Mouse (Mus musculus) neural tube, embryonic 10.5 days (tissue): ENCODE measurements at regions not wholly inside any gene's neighbourhood (a gene's known extent, or its start where the extent isn't known, plus 50 kb on each side); places are given as distances from the start of the nearest gene placed in this dataset.

Experiments
- DNase-seq: peaks from one replicate; pipeline ENCODE4 v3.0.0-alpha.2; 2017; ENCODE audit warnings: low spot score; ENCODE audit errors: extremely low spot score

DNA sequence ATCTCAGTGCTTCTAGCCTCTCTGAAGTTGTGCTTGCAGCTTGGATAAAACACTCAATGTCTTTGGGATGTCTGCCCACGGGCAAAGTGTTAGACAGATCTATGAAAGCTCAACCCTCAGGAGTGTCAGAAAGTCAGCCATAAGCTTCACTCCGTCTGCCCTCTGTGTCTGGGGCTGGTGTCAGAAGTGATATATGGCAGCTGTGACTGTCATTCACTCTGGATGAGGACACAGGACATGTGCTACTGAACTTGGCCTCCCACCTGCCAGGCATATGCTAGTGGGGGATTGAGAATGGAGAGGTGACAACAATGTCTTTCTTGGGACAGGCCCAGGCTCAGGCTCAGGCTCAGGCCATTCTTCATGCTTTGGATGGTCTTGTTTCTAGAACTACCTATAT lies 366.7 kb downstream of the Eipr1 start:
- DNase-seq: no peak

DNA sequence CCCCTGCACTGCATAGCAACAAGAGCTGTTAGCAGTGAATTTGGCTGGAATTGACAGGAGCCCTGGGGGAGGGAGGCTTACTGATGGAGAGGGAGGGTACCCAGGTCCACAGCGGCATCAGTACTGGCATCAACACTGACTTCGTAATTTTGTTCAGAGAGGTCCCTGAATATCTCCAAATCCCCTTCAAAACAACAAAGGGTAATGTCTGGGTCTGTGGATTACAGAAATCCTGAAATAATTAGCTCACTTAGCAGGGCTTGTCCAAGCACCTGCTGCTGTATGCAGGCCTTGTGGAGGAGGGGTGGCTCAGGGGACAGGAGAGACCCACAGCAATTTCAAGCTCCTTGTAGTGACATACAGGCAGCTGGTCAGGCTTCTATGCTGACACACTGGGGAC lies 369.6 kb downstream of the Eipr1 start:
- no peak for DNase-seq

DNA sequence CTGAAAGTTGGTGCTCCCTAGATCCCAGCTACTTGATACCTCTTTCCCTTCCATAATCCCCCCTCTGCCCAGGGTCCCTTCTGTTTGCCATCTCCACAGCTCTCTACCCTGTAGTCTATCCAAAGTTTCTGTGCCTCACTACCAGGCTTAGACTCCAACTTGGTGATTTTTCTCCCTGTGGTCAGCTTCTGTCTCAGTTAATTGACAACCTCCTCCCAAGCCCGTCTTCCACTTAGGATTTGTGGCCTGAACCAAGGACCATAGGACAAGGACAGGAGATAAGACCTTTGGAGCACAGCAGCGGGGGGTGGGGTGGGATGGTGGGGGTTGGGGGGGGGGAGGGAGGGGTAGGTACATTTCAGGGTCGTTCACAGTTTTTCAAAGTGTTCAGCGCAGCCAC lies 371.3 kb downstream of the Eipr1 start:
- no peak for DNase-seq

DNA sequence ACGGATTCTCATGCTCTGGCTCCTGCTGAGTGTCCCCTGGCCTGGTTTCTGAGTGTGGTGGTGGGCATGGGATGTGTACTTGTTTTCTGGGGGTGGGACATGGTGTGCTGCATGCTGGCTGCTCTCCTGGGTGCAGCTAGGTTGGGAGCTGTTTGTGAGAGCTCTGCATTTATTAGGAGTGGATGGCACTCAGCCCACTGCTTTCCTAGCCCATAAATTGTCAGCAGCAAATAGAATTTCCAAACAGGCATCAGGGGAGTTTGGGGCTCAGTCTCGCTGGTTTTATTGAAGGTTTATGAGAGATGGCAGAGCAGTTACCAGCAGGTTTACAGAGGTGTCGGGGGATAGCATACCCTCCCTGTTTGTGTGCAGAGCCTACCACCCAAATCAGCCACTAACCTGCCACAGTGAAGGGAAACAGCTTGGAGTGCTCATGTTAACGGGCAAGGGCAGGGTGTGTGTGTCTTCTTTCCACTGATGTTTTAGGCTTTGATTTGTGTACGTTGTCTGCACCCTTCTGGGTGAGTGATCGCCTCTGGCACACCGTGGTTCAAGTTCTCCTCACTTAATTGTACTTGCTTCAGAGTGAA lies 372.6 kb downstream of the Eipr1 start:
- no peak for DNase-seq

DNA sequence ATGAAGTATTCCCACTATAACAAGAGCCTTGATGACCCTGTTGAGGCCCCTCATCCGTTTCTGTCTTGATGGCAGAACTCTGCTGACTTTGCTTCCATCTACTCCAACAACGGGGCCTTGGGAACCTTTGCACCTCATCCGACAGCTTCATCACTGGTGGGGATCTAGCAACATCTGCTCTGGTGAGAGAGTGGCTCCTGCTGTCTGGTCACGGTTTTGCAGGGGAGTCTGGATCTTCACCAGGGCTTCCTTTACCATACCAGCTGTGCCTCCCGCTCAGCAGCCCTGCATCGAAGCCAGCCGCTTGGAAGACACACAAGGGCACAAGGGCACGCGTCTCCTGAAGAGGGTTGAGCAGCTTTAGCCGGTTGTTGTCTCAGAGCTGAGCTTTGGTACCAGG lies 377.2 kb downstream of the Eipr1 start:
- DNase-seq: peak; percentile 44

DNA sequence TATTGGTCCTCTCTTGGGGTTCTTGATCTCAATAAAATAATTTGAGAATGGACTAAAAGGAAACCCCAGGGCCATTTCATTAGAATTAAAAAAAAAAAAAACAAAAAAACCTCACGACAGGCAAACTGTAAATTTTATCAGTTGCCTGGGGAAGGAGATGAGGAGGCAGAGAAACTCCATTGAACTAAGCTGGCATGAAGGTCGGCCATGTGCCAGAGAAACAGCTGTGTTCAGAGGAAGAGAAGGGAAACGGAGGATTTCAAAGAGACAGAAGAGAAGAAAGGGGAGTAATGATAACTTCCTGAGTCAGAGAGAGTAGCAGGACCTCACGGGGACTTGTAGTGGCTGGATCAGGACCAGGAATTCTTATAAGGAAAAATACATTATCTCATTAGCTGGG lies 377.7 kb downstream of the Eipr1 start:
- no peak for DNase-seq

DNA sequence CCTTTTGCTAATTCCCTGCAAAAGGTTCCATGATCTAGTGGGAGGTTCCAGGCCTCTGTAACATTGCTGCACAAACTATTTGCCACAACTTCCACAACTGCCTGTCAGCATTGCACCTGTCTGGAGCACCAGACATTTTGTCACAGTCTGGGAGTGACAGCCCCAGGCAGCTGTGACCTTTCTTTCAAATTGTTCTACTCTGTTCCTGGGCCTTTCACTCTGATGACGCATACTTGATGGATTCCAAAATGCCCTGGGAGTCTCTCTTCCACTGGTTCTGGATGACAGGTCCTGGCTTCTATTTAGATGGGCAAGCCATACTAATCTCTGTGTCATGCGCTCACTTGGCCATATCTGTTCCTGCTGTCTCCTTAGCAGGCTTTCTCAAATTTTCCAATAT lies 382.7 kb downstream of the Eipr1 start:
- no peak for DNase-seq

DNA sequence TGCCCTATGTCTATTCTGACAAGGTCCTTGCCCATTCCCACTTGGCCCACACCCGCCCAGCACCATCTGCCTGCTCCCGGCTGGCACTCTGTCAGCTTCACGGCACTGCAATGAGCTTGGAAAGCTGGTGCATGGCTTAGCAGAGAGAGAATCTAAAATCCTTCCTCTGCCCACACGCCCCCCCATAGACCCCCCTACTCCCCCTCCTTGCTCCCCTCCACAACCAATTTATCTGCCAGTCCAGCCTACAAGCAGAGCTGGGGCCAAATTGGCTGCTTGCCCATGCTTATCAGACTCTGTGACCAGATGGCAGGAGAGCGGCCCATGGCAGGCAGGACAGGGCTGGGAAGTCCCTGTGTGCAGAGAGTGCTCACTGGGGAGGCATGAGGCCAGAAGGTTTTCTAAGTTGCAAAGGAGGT lies 385.3 kb downstream of the Eipr1 start:
- no peak for DNase-seq

DNA sequence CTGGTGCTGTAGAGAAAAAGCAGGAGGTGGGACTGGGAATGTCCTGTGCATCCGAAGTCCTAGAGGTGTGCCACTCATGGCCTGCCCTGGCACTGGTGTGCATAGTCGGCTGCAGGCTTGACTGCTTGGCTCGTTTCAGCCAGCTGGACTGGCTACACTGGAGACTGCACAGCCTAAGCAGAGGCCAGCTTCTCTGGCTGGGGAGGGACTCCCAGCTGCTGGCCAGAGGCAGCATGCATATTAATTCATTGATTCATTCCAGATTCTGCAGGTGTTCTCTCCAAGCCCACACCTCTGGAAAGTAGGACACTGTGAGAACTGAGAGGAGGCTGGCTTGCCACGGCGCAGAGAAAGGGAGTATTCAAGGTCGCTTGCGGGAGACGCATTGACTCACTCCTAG lies 385.9 kb downstream of the Eipr1 start:
- no peak for DNase-seq

DNA sequence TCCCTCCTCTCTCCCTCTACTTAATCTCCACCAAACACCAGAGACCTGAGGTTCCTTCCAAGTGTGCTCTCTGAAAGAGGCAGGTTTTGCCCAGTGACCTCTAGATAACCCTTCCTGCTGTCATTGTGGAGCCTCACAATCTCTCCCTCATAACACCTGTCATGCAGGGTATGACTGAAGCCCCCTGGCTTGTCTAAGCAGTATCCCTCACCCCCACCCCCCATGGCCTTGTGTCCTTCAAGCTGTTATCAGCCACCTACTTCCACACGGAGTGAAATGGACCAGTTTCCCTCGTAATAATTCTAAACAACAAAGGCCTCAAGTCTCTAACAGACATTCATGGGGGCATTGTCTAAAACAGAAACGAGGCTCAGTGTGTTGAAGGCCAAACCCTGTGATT lies 387.6 kb upstream of the Myt1l start:
- DNase-seq: no peak

DNA sequence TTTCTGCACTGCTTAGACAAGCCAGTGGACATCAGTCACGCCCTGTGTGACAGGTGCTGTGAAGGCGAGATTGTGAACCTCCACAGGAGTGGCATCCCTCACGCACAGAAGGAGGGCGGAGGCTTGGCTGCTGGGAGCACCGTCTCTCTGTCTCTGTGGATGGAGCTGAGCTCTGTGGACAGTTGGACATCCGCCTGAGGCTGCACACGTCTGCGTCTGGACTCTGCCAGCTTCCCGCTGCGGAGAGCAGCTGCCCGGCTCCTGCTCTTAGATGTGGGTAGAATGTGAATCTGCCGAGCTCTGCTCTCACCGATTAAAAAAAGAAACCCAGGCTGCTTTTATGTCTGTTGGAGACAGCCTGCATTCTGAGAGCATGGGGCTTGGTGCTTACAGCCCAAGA lies 387.1 kb upstream of the Myt1l start:
- no peak for DNase-seq

DNA sequence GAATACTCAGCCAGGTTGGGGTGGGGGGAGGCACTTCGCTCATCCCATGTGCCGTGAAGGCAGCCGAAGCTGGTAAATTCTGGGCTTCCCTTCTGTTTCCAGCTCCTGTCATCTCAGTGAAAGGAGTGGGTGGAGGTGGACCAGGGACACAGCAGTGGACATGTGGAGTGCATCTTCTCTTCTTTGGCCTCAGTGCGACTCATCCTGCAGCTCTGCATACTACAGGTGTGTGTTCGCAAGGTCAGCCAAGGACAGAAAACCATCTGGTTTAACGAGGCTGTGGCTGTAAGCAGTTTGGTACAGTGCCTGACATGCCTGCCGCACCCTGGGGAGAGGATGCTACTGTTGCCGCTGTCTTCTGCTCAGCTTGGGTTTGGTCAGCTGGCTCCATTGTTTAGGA lies 386.3 kb upstream of the Myt1l start:
- DNase-seq: no peak

DNA sequence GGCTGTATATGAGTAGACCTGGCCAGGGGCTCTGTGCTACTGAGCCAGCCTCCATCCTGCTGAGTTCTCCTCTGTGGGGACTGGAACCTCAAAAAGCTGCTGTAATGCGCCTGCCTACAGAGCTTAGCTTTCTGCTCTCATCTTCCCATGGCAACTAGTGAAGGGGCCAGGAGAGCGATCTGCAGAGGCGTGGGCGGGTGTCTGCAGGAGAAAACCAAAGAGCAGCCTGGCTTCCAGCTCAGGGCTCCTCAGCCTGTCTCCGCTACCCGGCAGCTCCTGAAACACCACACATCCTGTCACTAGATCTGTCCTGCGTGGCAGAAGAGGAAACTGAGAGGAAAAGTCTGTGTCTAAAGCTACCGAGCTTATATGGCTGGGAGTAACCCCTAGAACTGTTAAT lies 384.9 kb upstream of the Myt1l start:
- no peak for DNase-seq

DNA sequence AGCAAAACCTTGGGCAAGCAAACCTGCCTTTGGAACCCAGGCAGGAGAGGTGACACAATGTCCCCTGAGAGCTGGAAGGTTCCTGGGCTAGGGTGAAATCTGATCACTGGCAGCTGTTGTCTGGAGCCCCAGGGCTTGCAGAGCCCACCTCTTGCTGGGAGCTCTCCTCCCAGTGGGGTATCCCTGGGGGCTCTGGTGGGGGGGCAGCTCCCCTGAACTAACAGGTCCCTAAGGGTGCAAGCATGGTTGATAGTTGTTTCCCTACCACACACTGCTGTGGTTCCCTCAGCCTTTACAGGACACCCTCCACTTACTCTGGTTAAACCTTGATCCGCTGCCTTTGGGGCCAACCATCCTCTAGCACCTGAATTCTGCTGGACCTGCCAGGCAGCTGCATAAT lies 367.3 kb upstream of the Myt1l start:
- DNase-seq: no peak

DNA sequence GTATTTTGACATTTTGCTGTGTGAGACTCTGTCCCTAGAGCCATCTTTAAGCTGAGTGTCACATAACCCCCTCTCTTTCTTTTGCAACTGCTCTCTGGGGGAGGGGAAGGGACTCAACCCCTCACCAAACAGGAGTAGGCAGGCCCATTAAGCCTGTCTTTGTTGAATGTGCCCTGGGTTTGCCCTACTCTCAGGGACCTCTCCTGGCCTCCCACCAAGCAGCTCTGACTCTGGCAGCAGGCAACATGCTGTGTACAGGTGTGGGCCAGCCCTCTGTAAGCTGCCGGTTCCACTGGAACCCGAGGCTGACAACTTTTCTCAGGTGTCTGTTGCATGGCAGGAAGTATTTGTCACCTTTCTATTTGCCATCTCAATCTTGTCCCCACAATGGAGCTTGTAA lies 366.6 kb upstream of the Myt1l start:
- no peak for DNase-seq

DNA sequence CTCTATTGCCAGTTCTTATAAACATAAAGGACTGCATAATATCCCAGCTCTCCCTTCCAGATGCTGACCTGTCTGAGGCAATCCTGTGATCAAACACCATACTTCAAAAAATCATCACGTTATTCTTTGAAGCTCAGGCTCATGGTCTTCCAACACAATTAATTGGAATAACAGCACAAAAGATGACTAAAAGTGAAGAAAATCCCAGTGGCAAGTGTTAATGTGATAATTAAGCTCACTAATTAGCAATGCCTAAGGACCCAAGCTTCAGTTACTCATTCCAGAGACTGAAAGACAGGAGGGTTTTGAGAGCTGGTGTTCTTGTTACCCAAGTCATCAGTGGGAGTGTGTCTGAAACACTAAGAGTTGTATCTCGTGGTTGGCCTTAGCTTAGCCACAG lies 363.5 kb upstream of the Myt1l start:
- DNase-seq: no peak

DNA sequence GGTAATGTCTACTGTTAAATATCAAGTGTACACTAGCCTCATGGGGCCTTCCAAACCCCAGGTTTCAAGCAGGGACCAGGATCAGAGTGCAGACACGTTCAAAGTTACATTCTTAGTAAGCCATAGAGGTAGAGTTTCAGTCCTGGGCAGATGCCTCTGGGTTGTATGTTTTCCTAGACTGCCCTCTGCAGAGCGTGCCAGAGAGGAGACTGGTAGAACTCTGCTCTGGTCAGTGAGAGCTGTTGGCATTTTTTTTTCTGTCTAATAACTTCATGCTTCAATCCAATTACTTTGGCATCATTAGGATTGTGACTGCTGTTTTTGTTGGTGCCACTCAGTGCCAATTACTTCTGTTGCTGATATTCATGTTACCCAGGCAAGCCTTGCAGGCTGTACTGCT lies 361.9 kb upstream of the Myt1l start:
- DNase-seq: no peak

DNA sequence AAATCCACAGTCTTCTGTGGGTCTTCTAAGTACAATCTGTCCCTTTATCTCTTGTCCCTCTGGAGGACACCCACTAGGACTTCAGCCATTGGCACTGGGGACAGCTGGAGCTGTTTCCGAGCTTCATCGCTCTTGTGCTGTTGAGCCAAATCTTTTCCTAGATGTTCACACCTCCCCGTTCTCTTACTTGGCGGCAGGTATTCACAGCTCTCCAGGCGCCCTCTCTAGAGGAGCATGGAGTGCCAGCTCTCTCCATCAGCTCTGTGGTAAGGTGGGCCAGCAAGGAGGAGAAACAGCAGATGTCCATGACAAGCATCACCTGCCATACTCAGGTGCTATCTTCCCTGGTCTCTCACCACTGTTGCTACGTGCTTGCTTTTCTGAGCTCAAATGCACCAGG lies 360.3 kb upstream of the Myt1l start:
- DNase-seq: no peak

DNA sequence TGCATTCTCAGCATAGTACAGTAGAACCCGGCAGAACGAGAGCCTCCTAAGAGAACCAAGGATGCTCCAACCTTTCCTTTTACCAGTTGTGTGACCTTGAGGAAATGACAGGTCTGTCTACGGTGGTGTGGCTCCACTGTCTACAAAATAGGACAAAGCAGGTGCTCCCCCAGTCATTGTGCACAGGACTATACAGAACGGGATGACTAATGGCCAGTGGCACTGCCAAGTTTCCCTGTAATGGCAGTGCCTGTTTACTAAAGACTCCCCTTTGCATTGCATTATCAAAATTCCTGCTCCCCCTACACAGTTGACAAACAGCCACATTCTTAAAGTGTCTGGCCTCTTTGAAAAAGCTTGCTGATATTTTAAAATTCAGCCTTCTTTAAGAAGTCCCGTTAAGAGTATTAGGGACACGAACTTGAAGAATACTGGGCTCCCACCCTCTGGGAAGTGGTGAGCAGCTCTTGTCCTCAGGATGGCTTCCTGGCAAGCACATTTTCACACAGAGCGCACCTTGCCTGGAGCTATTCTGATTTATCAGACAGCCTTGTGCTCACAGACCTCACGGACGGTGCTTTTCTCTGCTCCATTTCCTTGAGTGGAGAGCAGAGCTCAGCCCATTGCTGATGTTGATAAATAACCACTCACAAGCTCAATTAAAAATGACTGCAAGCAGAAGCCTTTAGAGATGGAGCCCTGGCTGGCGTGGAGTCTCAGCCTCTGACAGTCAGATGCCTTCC lies 352.3 kb upstream of the Myt1l start:
- DNase-seq: no peak

DNA sequence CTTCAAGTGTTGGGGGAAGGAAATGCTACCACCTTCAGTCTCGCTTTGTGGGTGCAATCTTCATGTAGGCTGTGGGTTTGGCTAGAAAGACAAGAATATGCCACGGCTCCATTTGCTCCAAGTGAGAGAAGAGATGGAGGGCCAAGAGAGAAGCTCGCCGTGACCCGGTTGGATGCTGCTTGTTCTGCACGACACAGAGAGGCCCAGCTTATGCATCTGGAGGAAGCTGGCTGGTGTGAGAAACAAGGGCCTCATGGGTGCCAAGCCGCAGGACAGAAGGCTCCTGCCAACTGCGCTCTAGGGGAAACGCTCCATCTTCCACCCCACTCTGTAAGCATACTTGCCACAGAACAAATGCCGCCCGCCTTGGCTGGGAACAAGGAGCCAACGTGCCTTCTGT lies 351.0 kb upstream of the Myt1l start:
- no peak for DNase-seq

DNA sequence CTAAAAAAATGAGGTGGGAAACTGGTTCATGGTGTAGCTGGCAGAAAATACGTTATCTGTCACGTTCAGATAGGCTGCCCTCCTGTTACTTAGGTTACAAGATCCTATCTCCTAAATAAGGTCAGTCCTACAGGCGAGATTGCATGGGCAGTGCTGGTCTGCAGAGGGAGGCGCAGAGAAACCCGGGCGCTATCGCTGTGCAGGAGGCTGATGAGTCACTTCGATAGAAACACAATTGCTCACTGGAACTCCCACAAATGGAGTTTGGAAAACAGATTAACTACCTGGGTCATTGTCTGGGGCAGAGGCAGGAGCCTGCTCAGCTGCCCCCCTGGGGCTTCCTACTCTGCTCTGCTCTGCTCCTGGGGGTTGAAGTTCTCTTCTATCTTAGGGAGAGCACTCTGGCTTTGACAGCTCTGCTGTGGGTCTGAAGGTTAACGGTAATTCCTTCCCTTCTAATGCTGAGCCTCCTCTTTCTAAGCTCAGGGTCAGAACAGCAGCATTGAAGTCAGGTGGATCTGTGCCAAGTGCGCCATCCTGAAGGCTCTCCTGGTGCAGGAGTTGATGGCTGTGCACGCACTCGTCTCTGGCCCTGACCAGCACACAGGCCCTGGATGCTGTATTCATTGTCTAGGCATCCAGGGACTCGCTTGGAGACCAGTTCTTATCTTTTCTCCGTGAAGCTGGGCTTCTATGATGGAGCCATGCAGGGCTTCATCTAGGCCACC lies 349.9 kb upstream of the Myt1l start:
- DNase-seq: no peak

DNA sequence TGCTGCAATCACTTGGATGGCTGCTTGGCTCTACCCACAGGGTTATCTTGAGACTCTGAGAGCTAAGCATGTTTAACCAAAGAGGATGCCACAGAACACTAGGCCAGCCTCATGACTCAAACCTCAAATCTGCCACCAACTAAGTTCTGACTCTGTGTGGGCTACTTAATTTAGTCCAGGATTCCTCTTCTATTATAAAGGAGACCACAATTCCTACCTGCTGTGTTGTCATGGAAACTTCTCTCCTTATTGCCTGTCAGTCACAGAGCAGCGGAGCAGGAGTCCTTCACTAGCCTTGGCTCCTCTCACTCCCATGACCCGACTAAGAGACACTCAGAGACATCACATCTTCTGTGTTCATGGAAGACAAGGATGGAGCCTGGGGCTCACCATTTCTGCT lies 348.8 kb upstream of the Myt1l start:
- DNase-seq: no peak

DNA sequence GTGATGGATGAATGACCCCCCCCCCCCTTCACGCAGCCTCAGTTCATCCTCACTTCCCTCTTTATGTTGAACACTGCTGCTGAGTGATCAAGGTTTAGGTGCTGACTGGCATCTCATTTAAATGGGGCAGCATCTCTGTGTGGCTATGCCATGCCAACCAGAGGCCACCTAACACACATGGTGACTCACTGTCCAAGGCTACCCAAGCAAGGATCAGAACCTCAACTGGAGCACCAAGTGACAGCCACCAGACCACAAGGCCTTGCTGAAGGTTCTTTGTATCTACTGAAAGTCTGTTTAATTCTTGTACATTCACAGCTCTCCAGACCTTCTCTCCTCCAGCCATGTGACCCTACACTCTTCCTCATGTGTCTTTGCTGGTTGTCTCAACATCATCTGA lies 347.6 kb upstream of the Myt1l start:
- DNase-seq: no peak
